Mouse (Mus musculus) small intestine, adult 2 months (tissue): ENCODE measurements around the gene Itprid2.

ENCODE experiments used
- CTCF ChIP-seq: fragments of 200-500 bp; IDR thresholded peaks from 2 replicates; pipeline ENCODE4 v1.5.1; 2012; ENCODE audit warnings: low read depth, mild to moderate bottlenecking, control low read depth, inconsistent platforms, low read length, moderate library complexity, mixed read lengths; ENCODE audit not compliant: insufficient replicate concordance, insufficient read length; ENCODE audit errors: extremely low read depth
- POLR2A ChIP-seq: fragments of 200-500 bp; IDR thresholded peaks from 2 replicates; pipeline ENCODE4 v1.6.1; 2012; ENCODE audit warnings: low read depth, mild to moderate bottlenecking, control low read depth, inconsistent platforms, low read length, moderate library complexity

DNA sequence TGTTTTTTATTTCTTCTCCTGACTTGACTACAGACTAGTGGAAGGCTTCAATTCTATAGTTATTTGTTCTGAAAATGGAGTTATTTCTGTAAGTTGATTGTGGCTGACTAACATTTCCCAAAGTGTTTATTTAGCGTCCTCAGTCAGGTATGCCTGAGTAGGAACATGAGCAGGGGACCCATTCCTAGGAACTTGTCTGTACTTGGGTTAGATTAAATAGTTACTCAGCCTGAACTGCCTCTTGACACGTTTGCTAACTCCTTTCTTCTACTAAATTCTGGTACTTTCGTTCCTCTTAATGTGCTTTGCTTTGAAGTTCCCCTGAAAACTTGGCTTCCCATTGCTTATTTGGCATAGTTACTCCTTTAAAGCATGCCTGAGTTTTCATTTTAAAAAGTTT is 30.3 kb downstream of the Itprid2 start:
- TF ChIP-seq CTCF: no peak
- TF ChIP-seq POLR2A: no peak
